Mouse (Mus musculus): ENCODE results near the gene Plpp3. TPM values are rescaled to one million over a fixed set of nuclear protein-coding genes. Genes with fewer than 3 reads are reported as not detected.

Gene Plpp3
- 0.15 TPM for polyA plus RNA-seq (2017; shearing (Covaris generic))

DNA sequence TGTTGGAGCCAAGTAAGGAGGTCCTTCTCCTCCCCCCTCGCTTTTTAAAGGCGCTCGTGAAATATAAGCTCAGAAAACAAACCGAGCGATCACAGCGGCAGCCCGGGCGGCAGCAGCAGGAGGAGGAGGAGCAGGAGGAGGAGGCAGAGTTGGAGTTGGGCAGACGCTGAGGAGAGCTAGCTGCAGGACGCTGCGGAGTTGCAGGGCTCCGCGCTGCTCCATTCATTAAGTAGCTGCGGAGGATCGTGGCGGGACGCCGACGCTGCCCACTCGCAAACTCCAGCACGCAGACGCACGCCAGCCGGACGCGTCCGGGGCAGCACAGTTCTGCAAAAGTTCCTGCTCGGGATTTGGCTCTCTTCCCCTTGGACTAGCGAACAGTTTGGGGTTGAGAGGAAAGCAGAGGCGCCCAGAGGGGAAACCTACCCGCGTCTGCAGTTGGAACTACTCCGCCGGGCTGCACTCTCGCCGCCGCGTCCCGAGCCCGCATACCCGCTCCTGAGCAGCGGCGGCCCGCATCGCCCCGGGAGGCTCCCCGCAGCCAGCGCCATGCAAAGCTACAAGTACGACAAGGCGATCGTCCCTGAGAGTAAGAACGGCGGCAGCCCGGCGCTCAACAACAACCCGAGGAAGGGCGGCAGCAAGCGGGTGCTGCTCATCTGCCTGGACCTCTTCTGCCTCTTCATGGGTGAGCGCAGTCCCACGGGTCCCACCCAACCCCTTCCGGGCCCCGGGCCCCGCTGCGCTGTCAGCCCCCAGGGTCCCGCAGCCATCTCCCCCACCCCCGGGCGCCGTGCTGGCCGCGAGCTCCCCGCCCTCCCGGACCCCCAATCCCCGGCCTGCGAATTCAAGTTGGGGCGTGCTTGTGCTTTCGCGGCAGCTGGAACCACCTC lies at the start of gene Plpp3:
Gene Plpp3, plus strand, starts transcription at position 72 of the 893 bp plus-strand sequence.

GRCm38 (mm10) chr4:105109199-105109989 lies 47.8 kb upstream of the Plpp3 start, which contains the start of gene Prkaa2:
Gene Prkaa2 (minus strand): TSS chr4:105109890.

Other genes with a start within 250 kb of the Plpp3 start
- not detected for gene Fyb2, start 243.9 kb upstream of the Plpp3 start, polyA plus RNA-seq (2017; shearing (Covaris generic))
- gene Prkaa2, start 47.5 kb upstream of the Plpp3 start, polyA plus RNA-seq (2017; shearing (Covaris generic)) = 0.11 TPM

All from effector memory CD4-positive, alpha-beta T cell, adult 5 months (primary cell).